Mouse (Mus musculus) myocyte (in vitro differentiated cells): Measurements from ENCODE around the gene Ivns1abp. TPM values are rescaled to one million over a fixed set of nuclear protein-coding genes. Genes with fewer than 3 reads are reported as not detected.

Source experiments
- H3K27me3 ChIP-seq: one replicate; pipeline ENCODE4 v1.6.1; 2011; ENCODE audit not compliant: control insufficient read depth, insufficient read depth, insufficient read length
- H3K36me3 ChIP-seq: one replicate; pipeline ENCODE4 v1.6.1; 2011; ENCODE audit not compliant: control insufficient read depth, insufficient read depth
- H3K4me2 ChIP-seq: one replicate; pipeline ENCODE4 v1.6.1; 2011; ENCODE audit warnings: low read depth, control low read depth
- H3K4me3 ChIP-seq: one replicate; pipeline ENCODE4 v1.5.1; 2011; ENCODE audit warnings: mild to moderate bottlenecking, control low read depth, moderate library complexity
- H3K79me2 ChIP-seq: one replicate; pipeline ENCODE4 v1.6.1; 2011; ENCODE audit not compliant: control insufficient read depth, insufficient read depth
- H3ac ChIP-seq: one replicate; pipeline ENCODE4 v1.6.1; 2011; ENCODE audit not compliant: control insufficient read depth, insufficient read length
- CEBPB ChIP-seq: IDR thresholded peaks from 2 replicates; pipeline ENCODE4 v1.6.1; 2011; ENCODE audit warnings: mild to moderate bottlenecking, moderate library complexity; ENCODE audit not compliant: poor library complexity, insufficient read depth, severe bottlenecking
- E2F4 ChIP-seq: IDR thresholded peaks from one replicate; pipeline ENCODE4 v1.6.1; 2011; ENCODE audit warnings: mild to moderate bottlenecking, control low read depth, moderate library complexity; ENCODE audit not compliant: insufficient read depth
- MAX ChIP-seq: IDR thresholded peaks from one replicate; pipeline ENCODE4 v1.6.1; 2011; ENCODE audit warnings: low read depth, mild to moderate bottlenecking, control low read depth
- MYOD1 ChIP-seq, 3 experiments: IDR thresholded peaks; one replicate each; pipeline ENCODE4 v1.6.1; 2011; ENCODE audit warnings: control low read depth in 2 of 3, low read depth in 2 of 3, mild to moderate bottlenecking in 2 of 3, moderate library complexity in 1 of 3; ENCODE audit not compliant: insufficient read length in 2 of 3, control insufficient read depth in 1 of 3
- MYOG ChIP-seq, 3 experiments: IDR thresholded peaks; one replicate each; pipeline ENCODE4 v1.6.1; 2011; ENCODE audit warnings: control low read depth in 2 of 3, low read depth in 2 of 3, mild to moderate bottlenecking in 2 of 3; ENCODE audit not compliant: insufficient read length in 2 of 3, control insufficient read depth in 1 of 3, insufficient read depth in 1 of 3
- POLR2A ChIP-seq: IDR thresholded peaks from one replicate; pipeline ENCODE4 v1.6.1; 2011; ENCODE audit warnings: low read depth, mild to moderate bottlenecking, control low read depth, moderate library complexity; ENCODE audit not compliant: insufficient read length
- POLR2AphosphoS2 ChIP-seq: IDR thresholded peaks from one replicate; pipeline ENCODE4 v1.6.1; 2011; ENCODE audit warnings: low read depth, control low read depth; ENCODE audit not compliant: insufficient read length
- REST ChIP-seq: IDR thresholded peaks from one replicate; pipeline ENCODE4 v1.6.1; 2011; ENCODE audit warnings: mild to moderate bottlenecking, control low read depth, moderate library complexity; ENCODE audit not compliant: insufficient read depth, insufficient read length
- SRF ChIP-seq: IDR thresholded peaks from one replicate; pipeline ENCODE4 v1.6.1; 2011; ENCODE audit warnings: low read depth; ENCODE audit not compliant: control insufficient read depth, insufficient read length
- TCF12 ChIP-seq: IDR thresholded peaks from one replicate; pipeline ENCODE4 v1.6.1; 2011; ENCODE audit warnings: mild to moderate bottlenecking, control low read depth; ENCODE audit not compliant: poor library complexity, insufficient read depth, severe bottlenecking
- TCF3 ChIP-seq: IDR thresholded peaks from one replicate; pipeline ENCODE4 v1.6.1; 2011; ENCODE audit warnings: low read depth, control low read depth; ENCODE audit not compliant: insufficient read length
- USF1 ChIP-seq: IDR thresholded peaks from one replicate; pipeline ENCODE4 v1.6.1; 2011; ENCODE audit warnings: low read depth, mild to moderate bottlenecking, control low read depth, moderate library complexity
- polyA plus RNA-seq: library from polyadenylated mRNA; unstranded; fragments of >200 nt; fragmentation: generic; extraction: Trizol; gene quantifications from one replicate; pipeline ENCODE4 v1.2.1, GENCODE M21; 2012; ENCODE audit warnings: missing spikeins

The Ivns1abp gene
- polyA plus RNA-seq, 1 experiment: 95.1 TPM

- Histone ChIP-seq H3K36me3 (peaks cover 52% of the 10 kb centered on the region), H3K79me2 (no peaks in the 10 kb centered on the region), H3K4me3 (no peak overlapping the region), H3K27me3 (no peaks in the 10 kb centered on the region), H3ac (no peak overlapping the region), H3K4me2 (no peak overlapping the region)
- TF ChIP-seq MYOG (IDR thresholded peaks at IDR 0.05; ENCODE audit: control insufficient read depth in 1 of 3, insufficient read depth in 1 of 3, insufficient read length in 2 of 3, low read depth in 2 of 3): no peak
- no peak for TF ChIP-seq MAX
- TF ChIP-seq POLR2AphosphoS2: no peak
- no peak for TF ChIP-seq MYOD1 (IDR thresholded peaks at IDR 0.05; ENCODE audit: control insufficient read depth in 1 of 3, insufficient read length in 2 of 3, low read depth in 2 of 3)
- no peak for TF ChIP-seq E2F4
- no peak for TF ChIP-seq USF1
- no peak for TF ChIP-seq SRF
These were observed 24.2 kb downstream of the Ivns1abp start for GRCm38 (mm10) chr1:151368444-151368843.

GRCm38 (mm10) chr1:151370573-151370972 is 26.3 kb downstream of the Ivns1abp start:
- H3K36me3 ChIP-seq: peaks cover 30% of the 10 kb centered on the region
- no peak overlapping the region for H3K4me3 ChIP-seq
- no peaks in the 10 kb centered on the region for H3K27me3 ChIP-seq
- TF ChIP-seq SRF (no peak), MAX (no peak), REST (no peak), POLR2A (no peak), POLR2AphosphoS2 (no peak), USF1 (no peak), TCF12 (no peak), CEBPB (no peak), MYOG (IDR thresholded peaks at IDR 0.05; ENCODE audit: control insufficient read depth in 1 of 3, insufficient read depth in 1 of 3, insufficient read length in 2 of 3, low read depth in 2 of 3) (no peak), TCF3 (no peak), E2F4 (no peak), MYOD1 (IDR thresholded peaks at IDR 0.05; ENCODE audit: control insufficient read depth in 1 of 3, insufficient read length in 2 of 3, low read depth in 2 of 3) (no peak)
- no peaks in the 10 kb centered on the region for H3K79me2 ChIP-seq
- H3K4me2 ChIP-seq: no peak overlapping the region
- no peak overlapping the region for H3ac ChIP-seq

GRCm38 (mm10) chr1:151371543-151371942 is 27.3 kb downstream of the Ivns1abp start:
- Histone ChIP-seq H3ac (no peak overlapping the region), H3K79me2 (no peaks in the 10 kb centered on the region), H3K4me3 (no peak overlapping the region), H3K36me3 (peaks cover 21% of the 10 kb centered on the region), H3K4me2 (no peak overlapping the region), H3K27me3 (no peaks in the 10 kb centered on the region)
- TF ChIP-seq MYOG (IDR thresholded peaks at IDR 0.05; ENCODE audit: control insufficient read depth in 1 of 3, insufficient read depth in 1 of 3, insufficient read length in 2 of 3, low read depth in 2 of 3) (no peak), POLR2AphosphoS2 (no peak), MYOD1 (IDR thresholded peaks at IDR 0.05; ENCODE audit: control insufficient read depth in 1 of 3, insufficient read length in 2 of 3, low read depth in 2 of 3) (no peak), USF1 (no peak), MAX (no peak), TCF3 (no peak), CEBPB (0 out of 2 replicates have a peak, but pooled peaks have one; percentile 8)

GRCm38 (mm10) chr1:151372823-151373222 is 28.5 kb downstream of the Ivns1abp start:
- Histone ChIP-seq H3ac (no peak overlapping the region), H3K4me3 (no peak overlapping the region), H3K36me3 (peaks cover 16% of the 10 kb centered on the region), H3K4me2 (no peak overlapping the region), H3K27me3 (no peaks in the 10 kb centered on the region), H3K79me2 (no peaks in the 10 kb centered on the region)
- TF ChIP-seq SRF (no peak), E2F4 (no peak), POLR2A (no peak)

GRCm38 (mm10) chr1:151377353-151377752 is 33.1 kb downstream of the Ivns1abp start:
- no peak overlapping the region for H3K4me2 ChIP-seq
- H3K79me2 ChIP-seq: no peaks in the 10 kb centered on the region
- H3ac ChIP-seq: no peak overlapping the region
- TF ChIP-seq TCF12 (no peak), SRF (no peak), MYOG (IDR thresholded peaks at IDR 0.05; ENCODE audit: control insufficient read depth in 1 of 3, insufficient read depth in 1 of 3, insufficient read length in 2 of 3, low read depth in 2 of 3) (no peak), CEBPB (no peak), REST (no peak), POLR2A (no peak), USF1 (no peak), MYOD1 (IDR thresholded peaks at IDR 0.05; ENCODE audit: control insufficient read depth in 1 of 3, insufficient read length in 2 of 3, low read depth in 2 of 3) (no peak), MAX (no peak), TCF3 (no peak), POLR2AphosphoS2 (no peak), E2F4 (no peak)
- H3K36me3 ChIP-seq: peaks cover 11% of the 10 kb centered on the region
- H3K4me3 ChIP-seq: no peak overlapping the region
- H3K27me3 ChIP-seq: no peaks in the 10 kb centered on the region
